Mouse (Mus musculus) small intestine, adult 2 months (tissue): ENCODE data around the gene Ccdc154.

Experiments
- CTCF ChIP-seq: fragments of 200-500 bp; IDR thresholded peaks from 2 replicates; pipeline ENCODE4 v1.5.1; 2012; ENCODE audit warnings: low read depth, mild to moderate bottlenecking, control low read depth, inconsistent platforms, low read length, moderate library complexity, mixed read lengths; ENCODE audit not compliant: insufficient replicate concordance, insufficient read length; ENCODE audit errors: extremely low read depth
- POLR2A ChIP-seq: fragments of 200-500 bp; IDR thresholded peaks from 2 replicates; pipeline ENCODE4 v1.6.1; 2012; ENCODE audit warnings: low read depth, mild to moderate bottlenecking, control low read depth, inconsistent platforms, low read length, moderate library complexity

DNA sequence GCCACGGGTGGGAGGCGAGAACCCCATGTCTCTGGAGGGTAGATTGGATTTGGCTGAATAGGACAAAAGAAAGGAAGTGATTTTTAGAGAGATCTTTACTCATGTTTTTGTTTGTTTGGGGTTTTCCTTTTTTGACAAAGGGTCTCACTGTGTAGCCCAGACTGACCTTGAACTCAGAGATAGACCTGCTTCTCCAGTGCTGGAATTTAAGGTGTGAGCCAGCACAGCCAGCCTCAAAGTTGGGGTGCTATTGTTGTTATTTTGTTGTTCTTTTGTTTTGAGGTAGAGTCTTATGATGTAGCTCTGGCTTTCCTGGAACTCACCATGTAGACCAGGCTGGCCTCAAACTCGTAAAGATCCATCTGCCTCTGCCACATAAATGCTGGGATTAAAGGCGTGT, 40.1 kb downstream of the Ccdc154 start:
- TF ChIP-seq CTCF (no peak), POLR2A (no peak)
